Mouse (Mus musculus): ENCODE measurements at regions not wholly inside any gene's neighbourhood (a gene's known extent, or its start where the extent isn't known, plus 50 kb on each side); places are given as distances from the start of the nearest gene placed in this dataset.

DNA sequence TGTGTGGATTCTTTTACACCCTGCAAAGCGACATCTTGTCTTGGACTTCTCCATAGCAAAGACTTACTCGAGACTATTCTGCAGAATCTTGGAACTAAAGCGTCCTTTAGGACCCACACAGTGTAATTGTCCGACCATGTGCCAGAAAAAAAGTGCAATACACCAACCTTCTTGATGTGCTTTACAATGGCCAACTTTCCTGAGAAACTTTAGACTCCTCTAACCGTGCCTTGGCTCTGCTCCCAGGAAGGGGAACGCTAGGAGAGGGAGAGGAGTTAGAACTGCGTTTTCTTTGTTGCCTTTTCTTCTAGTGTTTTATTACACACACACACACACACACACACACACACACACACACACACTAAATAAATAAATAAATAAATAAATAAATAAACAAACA is 515.1 kb upstream of the Mgmt start:
- H3K4me1 ChIP-seq (replicated peaks): 0 out of 2 replicates have a peak, but pooled peaks cover 8% of the 10 kb centered on the region
- WGBS: 64% methylated on average over 7 of the region's 7 CpGs
- no peak overlapping the region for H3K27ac ChIP-seq (replicated peaks)
- H3K4me3 ChIP-seq: no peak overlapping the region
- no peak for ATAC-seq (ENCODE audit: low read depth)
- 0 out of 2 replicates have a peak, but pooled peaks cover 3% of the 10 kb centered on the region for H3K27me3 ChIP-seq
- no peak overlapping the region for H3K4me2 ChIP-seq
- no peaks in the 10 kb centered on the region for H3K36me3 ChIP-seq
- no peaks in the 10 kb centered on the region for H3K9me3 ChIP-seq
- H3K9ac ChIP-seq: no peak overlapping the region

DNA sequence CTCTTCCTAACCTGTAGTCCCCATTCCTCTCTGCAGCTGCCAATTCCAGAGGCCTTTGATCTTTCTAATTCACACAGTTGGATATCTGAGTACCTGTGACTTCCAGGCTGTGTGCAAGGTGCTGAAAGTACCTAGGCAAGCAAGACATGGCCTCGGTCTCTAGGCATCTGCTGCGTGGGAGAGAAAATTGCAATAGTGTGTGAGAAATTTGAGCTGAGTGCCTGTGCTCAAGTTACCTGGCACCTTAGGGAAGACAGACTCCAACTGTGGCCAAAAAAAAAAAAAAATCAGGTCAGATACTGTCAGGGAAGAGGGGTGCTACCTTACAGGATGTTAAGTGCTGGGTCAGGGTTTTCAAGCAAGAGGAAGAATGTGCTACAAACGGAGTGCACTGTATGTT is 514.7 kb upstream of the Mgmt start:
- 74% methylated on average over 3 of the region's 3 CpGs for WGBS
- H3K27me3 ChIP-seq: 0 out of 2 replicates have a peak, but pooled peaks cover 3% of the 10 kb centered on the region
- H3K36me3 ChIP-seq: no peaks in the 10 kb centered on the region
- 0 out of 2 replicates have a peak, but pooled peaks cover 8% of the 10 kb centered on the region for H3K4me1 ChIP-seq (replicated peaks)
- no peak for ATAC-seq (ENCODE audit: low read depth)
- H3K27ac ChIP-seq (replicated peaks): no peak overlapping the region
- H3K9ac ChIP-seq: no peak overlapping the region
- no peak overlapping the region for H3K4me3 ChIP-seq
- H3K4me2 ChIP-seq: no peak overlapping the region
- H3K9me3 ChIP-seq: no peaks in the 10 kb centered on the region

DNA sequence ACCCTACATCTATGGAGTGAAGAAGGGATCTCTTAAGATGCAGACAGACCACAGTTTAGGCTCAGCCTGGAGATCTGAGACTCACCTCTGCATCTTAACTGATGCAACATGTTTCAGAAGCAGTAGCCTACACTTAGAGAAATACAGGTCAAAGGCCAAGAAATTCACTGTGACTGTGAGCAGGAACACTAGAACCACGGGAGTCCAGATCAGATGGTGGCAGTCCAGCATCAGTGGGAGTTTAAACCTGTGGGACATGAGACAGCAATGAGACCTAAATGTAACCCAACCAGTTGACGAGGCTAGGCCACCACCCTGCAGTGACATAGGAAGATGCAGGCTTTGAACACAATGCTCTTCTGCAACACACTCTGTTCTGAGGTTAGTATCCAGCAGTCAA is 511.1 kb upstream of the Mgmt start:
- Histone ChIP-seq H3K4me2 (no peak overlapping the region), H3K9me3 (no peaks in the 10 kb centered on the region), H3K27me3 (0 out of 2 replicates have a peak, but pooled peaks cover 2% of the 10 kb centered on the region), H3K9ac (no peak overlapping the region), H3K27ac (replicated peaks) (no peak overlapping the region), H3K4me1 (replicated peaks) (0 out of 2 replicates have a peak, but pooled peaks cover 8% of the 10 kb centered on the region), H3K36me3 (no peaks in the 10 kb centered on the region), H3K4me3 (no peak overlapping the region)
- 84% methylated on average over 2 of the region's 2 CpGs for WGBS
- no peak for ATAC-seq (ENCODE audit: low read depth)

DNA sequence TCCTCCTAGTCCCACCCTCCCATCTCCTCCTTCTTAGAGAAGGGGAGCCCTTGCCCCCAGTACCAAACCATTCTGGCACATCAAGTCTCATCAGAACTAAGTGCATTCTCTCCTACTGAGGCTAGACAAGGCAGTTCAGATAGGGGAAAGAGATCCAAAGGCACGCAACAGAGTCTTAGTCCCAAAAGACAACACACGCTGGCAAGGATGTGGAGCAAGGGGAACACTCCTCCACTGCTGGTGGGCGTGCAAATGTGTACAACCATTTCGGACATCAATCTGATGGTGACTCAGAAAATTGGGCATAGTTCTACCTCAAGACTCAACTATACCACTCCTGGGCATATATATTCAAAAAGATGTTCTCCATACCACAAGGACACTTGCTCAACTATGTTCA is 506.7 kb upstream of the Mgmt start:
- Histone ChIP-seq H3K9me3 (no peaks in the 10 kb centered on the region), H3K27me3 (no peaks in the 10 kb centered on the region), H3K4me2 (no peak overlapping the region), H3K4me3 (no peak overlapping the region), H3K27ac (replicated peaks) (no peak overlapping the region), H3K36me3 (no peaks in the 10 kb centered on the region), H3K9ac (no peak overlapping the region), H3K4me1 (replicated peaks) (0 out of 2 replicates have a peak, but pooled peaks cover 4% of the 10 kb centered on the region)
- ATAC-seq (ENCODE audit: low read depth): no peak
- whole genome bisulfite sequencing: 92% methylated on average over 4 of the region's 4 CpGs

DNA sequence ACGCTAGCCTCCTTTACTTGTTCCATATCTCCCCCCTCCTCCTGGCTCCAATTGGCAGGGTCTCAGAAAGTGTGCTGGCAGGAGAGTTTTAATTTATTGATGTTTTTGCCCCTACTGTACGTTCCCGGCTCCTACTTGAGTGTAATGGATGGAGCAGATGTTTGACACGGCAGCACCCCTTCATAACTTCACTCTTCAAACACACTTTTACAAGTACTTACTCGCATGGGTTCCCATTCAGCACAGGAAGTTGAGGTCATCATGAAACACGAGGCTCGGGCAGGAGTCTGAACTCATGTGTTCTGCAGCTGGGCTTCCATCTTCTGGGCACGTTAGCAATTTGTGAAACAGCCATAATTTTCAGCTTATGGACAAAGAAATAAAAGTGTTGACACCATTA is 504.3 kb upstream of the Mgmt start:
- Histone ChIP-seq H3K27ac (replicated peaks) (no peak overlapping the region), H3K36me3 (no peaks in the 10 kb centered on the region), H3K4me1 (replicated peaks) (0 out of 2 replicates have a peak, but pooled peaks cover 4% of the 10 kb centered on the region), H3K4me2 (no peak overlapping the region), H3K4me3 (no peak overlapping the region), H3K27me3 (no peaks in the 10 kb centered on the region), H3K9me3 (no peaks in the 10 kb centered on the region), H3K9ac (no peak overlapping the region)
- no peak for ATAC-seq (ENCODE audit: low read depth)
- 58% methylated on average over 8 of the region's 8 CpGs for WGBS

DNA sequence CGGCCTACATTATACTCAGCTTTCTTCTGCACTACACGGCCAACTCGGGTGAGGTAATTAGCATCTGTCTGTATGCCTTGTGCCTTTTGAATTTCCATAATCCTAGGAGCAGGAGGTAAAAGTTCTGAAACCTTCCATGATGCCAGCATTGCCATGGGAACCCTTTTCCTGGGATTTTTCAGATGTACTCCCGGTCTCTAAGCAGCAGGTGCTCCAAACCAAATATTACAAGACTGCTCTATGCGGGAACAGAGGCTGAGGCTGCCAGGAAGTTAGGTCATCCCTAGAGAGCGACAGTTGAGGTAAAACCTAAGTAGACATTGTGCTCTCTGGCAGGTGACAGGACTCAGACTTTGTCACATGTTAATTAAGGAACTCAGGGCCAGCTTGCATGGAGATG is 501.0 kb upstream of the Mgmt start:
- no peak overlapping the region for H3K4me2 ChIP-seq
- 87% methylated on average over 6 of the region's 6 CpGs for WGBS
- 0 out of 2 replicates have a peak, but pooled peaks cover 4% of the 10 kb centered on the region for H3K4me1 ChIP-seq (replicated peaks)
- H3K36me3 ChIP-seq: no peaks in the 10 kb centered on the region
- no peak for ATAC-seq (ENCODE audit: low read depth)
- no peaks in the 10 kb centered on the region for H3K27me3 ChIP-seq
- H3K4me3 ChIP-seq: no peak overlapping the region
- H3K9me3 ChIP-seq: no peaks in the 10 kb centered on the region
- no peak overlapping the region for H3K9ac ChIP-seq
- no peak overlapping the region for H3K27ac ChIP-seq (replicated peaks)

DNA sequence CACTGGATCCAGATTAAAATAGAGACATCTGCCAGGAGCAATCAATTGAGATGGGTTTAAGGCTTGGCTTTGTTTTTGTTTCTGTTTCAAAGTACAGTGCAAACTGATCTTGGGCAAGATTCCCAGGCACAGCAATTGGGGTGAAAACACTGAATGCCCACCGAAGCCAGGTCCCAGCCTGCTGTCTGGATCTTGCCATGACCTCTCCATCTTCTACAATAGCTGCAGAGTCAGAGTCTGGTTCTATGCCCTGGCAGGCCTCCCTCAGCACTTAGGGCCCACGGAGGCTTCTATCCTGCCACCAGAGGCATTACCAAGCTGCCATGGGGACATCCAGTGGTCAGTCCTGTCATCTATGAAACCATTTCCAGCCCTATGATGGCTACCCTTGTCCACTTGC is 498.6 kb upstream of the Mgmt start:
- Histone ChIP-seq H3K36me3 (no peaks in the 10 kb centered on the region), H3K4me1 (replicated peaks) (no peaks in the 10 kb centered on the region), H3K27ac (replicated peaks) (no peak overlapping the region), H3K4me2 (no peak overlapping the region), H3K9me3 (no peaks in the 10 kb centered on the region), H3K27me3 (no peaks in the 10 kb centered on the region), H3K4me3 (no peak overlapping the region), H3K9ac (no peak overlapping the region)
- 50% methylated on average over 2 of the region's 2 CpGs for WGBS
- ATAC-seq (ENCODE audit: low read depth): no peak

DNA sequence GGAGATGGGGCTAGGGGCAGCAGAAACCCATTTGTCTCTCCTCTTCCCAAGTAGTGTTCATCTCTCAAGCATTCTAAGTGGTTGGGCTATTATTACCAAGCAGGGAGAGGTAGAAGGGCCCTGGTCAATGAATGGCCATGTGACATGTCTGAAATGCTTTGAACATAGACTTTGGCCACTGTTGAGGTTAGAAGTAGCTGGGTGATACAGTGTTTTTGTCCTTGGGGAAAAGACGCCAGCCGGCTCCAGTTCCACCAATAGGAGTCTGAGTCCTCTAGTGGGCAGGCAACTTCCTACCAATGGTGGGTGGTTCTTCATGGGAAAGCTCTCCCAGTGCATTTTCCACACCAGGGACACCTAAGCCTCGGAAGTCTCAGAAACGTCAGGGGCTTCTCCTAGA is 497.3 kb upstream of the Mgmt start:
- H3K27me3 ChIP-seq: no peaks in the 10 kb centered on the region
- ATAC-seq (ENCODE audit: low read depth): no peak
- no peak overlapping the region for H3K9ac ChIP-seq
- no peaks in the 10 kb centered on the region for H3K4me1 ChIP-seq (replicated peaks)
- H3K4me2 ChIP-seq: no peak overlapping the region
- no peaks in the 10 kb centered on the region for H3K36me3 ChIP-seq
- no peaks in the 10 kb centered on the region for H3K9me3 ChIP-seq
- WGBS: 89% methylated on average over 4 of the region's 4 CpGs
- no peak overlapping the region for H3K27ac ChIP-seq (replicated peaks)
- H3K4me3 ChIP-seq: no peak overlapping the region

DNA sequence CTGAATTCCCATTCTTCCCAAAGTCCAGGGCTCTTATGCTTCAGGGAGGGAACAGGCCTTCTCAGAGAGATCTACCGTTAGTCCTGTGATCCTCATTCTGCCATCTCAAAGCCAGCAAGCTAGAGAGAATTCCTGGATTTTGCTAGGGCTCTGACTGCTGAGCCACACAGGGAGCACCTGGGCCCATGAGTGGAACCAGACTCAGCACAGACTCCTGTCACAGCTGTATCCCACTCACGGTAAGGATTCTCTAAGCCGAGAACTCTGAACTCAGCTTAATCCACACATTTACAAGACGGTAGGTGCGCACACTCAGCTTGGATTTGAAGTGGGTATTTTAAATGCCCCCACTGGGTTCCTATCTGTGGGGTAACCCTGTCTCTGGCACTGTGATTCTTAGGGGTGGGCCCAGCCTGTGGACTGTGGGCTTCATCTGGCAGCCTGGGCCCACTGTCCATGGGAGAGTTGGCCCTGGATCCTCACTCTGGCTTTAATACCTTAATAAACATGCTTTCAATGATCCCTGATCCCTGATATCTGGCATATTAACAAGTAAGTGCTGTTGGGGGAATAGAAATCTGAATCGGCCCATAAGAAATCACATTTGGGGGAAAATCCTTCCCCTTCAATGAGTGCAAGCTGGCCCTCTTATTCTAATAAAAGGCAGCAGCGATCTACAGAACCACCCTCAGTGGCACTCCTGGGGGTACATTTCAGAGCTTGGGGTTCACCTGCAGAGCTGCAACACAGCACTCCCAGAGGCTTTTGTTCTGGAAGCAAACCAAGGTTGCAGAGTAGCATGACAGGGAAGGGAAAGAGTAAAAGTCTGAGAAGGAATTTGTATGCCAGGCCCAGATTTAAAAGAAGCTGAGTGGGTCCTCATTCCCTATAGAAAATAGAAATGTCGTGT is 491.5 kb upstream of the Mgmt start:
- H3K9me3 ChIP-seq: no peaks in the 10 kb centered on the region
- H3K4me2 ChIP-seq: no peak overlapping the region
- no peaks in the 10 kb centered on the region for H3K27me3 ChIP-seq
- H3K27ac ChIP-seq (replicated peaks): no peak overlapping the region
- no peak for ATAC-seq (ENCODE audit: low read depth)
- H3K4me3 ChIP-seq: no peak overlapping the region
- 84% methylated on average over 8 of the region's 8 CpGs for WGBS
- H3K36me3 ChIP-seq: no peaks in the 10 kb centered on the region
- no peak overlapping the region for H3K9ac ChIP-seq
- H3K4me1 ChIP-seq (replicated peaks): peaks cover 18% of the 10 kb centered on the region; the same call in 1 of the 2 replicates

DNA sequence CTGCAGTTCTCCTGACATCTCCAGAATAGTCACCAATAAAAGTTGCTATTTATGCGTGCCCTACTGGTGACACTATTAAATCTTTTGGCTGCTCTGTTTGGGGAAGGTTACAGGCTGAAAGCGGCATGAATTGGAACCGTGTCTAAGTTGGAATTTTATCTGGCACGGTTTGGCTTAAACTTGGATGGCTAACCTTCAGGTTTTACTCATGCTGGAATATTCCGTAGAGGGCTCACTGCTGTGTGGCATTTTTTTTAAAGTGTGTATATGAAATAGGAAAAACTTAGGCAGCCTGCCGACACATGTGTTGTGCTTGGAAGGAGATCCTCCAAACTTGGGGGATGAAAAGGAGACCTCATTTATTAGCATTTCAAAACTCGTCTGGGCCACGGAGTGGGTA is 489.0 kb upstream of the Mgmt start:
- H3K36me3 ChIP-seq: no peaks in the 10 kb centered on the region
- no peaks in the 10 kb centered on the region for H3K9me3 ChIP-seq
- WGBS: 50% methylated on average over 8 of the region's 8 CpGs
- no peak for ATAC-seq (ENCODE audit: low read depth)
- peaks cover 18% of the 10 kb centered on the region; the same call in 1 of the 2 replicates for H3K4me1 ChIP-seq (replicated peaks)
- no peak overlapping the region for H3K27ac ChIP-seq (replicated peaks)
- no peak overlapping the region for H3K4me2 ChIP-seq
- no peaks in the 10 kb centered on the region for H3K27me3 ChIP-seq
- H3K4me3 ChIP-seq: no peak overlapping the region
- H3K9ac ChIP-seq: no peak overlapping the region

DNA sequence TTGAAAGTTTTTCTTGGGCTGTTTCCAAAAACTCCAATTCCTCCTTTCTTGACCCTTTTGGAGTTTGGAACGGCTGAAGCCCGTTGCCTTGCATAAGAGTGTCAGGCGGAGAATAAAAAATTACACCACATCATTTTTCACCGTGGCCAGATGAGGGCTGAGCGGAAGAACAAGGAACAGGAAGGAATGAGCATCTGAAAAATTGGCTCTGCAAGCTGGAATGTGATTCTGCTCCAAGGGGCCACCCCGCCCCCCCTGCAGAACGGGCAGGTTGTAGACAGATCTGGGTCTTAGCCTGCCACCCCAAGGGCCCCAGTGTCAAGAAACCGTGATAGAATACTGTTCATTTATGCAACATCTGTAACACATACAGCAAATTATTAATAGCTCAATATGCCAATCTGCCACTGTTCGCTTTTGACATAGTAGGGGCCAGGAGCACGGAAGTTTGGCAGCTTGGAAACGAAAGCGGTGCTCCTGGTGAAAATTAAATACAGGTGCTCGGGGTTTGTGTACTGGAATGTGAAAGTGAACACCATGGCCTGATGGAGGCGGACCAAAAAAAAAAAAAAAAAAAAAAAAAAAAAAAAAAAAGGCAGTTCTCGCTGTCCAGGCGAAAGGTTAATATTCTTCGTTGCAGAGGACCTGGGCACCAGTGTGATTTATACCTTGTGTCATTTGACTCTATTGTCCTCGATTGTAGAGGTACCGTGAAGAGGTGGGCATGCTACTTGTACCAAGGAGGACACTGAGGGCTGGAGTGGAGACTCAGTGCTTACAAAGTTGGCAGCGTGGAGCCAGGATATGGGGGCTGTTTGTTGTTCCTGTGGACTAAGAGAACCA is 487.9 kb upstream of the Mgmt start:
- no peak overlapping the region for H3K27ac ChIP-seq (replicated peaks)
- H3K27me3 ChIP-seq: no peaks in the 10 kb centered on the region
- H3K4me3 ChIP-seq: no peak overlapping the region
- 70% methylated on average over 20 of the region's 20 CpGs for WGBS
- ATAC-seq (ENCODE audit: low read depth): no peak
- H3K9ac ChIP-seq: no peak overlapping the region
- no peaks in the 10 kb centered on the region for H3K9me3 ChIP-seq
- H3K4me2 ChIP-seq: no peak overlapping the region
- no peaks in the 10 kb centered on the region for H3K36me3 ChIP-seq
- H3K4me1 ChIP-seq (replicated peaks): peaks cover 18% of the 10 kb centered on the region; the same call in 1 of the 2 replicates

DNA sequence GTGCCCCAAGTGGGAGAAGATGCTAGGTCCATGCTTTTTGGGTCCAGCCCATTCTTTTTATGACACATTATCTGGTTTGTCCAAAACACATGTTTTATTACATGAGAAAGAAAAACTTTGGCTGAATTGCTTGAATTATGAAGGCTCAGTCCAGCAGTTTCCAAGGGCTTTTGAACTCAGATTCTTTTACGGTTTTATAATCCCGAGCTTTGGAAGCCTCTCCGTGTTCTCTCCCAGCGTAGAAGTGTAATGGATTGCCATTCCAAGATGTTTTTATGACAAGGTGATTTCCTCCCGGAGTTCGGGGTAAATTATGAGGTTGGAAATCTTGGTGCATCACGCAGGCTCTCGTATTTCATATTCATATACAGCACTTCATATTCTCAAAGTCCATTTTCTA is 479.6 kb upstream of the Mgmt start:
- no peaks in the 10 kb centered on the region for H3K27me3 ChIP-seq
- H3K4me2 ChIP-seq: no peak overlapping the region
- no peak for ATAC-seq (ENCODE audit: low read depth)
- H3K4me1 ChIP-seq (replicated peaks): 0 out of 2 replicates have a peak, but pooled peaks cover 7% of the 10 kb centered on the region
- no peaks in the 10 kb centered on the region for H3K36me3 ChIP-seq
- no peaks in the 10 kb centered on the region for H3K9me3 ChIP-seq
- no peak overlapping the region for H3K27ac ChIP-seq (replicated peaks)
- 59% methylated on average over 8 of the region's 8 CpGs for WGBS
- H3K4me3 ChIP-seq: no peak overlapping the region
- no peak overlapping the region for H3K9ac ChIP-seq
